Mouse (Mus musculus) limb, embryonic 10.5 days (tissue): ENCODE data around the gene Eif4ebp2. TPM values are rescaled to one million over a fixed set of nuclear protein-coding genes. Genes with fewer than 3 reads are reported as not detected.

Experiments used
- DNase-seq: peaks from one replicate; pipeline ENCODE4 v3.0.0-alpha.2; 2017; ENCODE audit warnings: low spot score
- H3K27ac ChIP-seq: fragments of 300-500 bp; sonication (generic); 2 replicates; pipeline ENCODE4 v1.5.1; 2016; ENCODE audit warnings: mild to moderate bottlenecking
- H3K27me3 ChIP-seq: fragments of 300-500 bp; sonication (generic); 2 replicates; pipeline ENCODE4 v1.6.1; 2016; ENCODE audit warnings: low read depth, mild to moderate bottlenecking; ENCODE audit not compliant: poor library complexity, severe bottlenecking
- H3K36me3 ChIP-seq: fragments of 300-500 bp; sonication (generic); 2 replicates; pipeline ENCODE4 v1.6.1; 2016; ENCODE audit warnings: mild to moderate bottlenecking, moderate library complexity
- H3K4me1 ChIP-seq: fragments of 300-500 bp; sonication (generic); 2 replicates; pipeline ENCODE4 v1.6.1; 2016
- H3K4me3 ChIP-seq: fragments of 300-500 bp; sonication (generic); 2 replicates; pipeline ENCODE4 v1.5.1; 2016; ENCODE audit warnings: mild to moderate bottlenecking, moderate library complexity
- H3K9me3 ChIP-seq: fragments of 300-500 bp; sonication (generic); replicated peaks from 2 replicates; pipeline ENCODE4 v1.6.1; 2016; ENCODE audit warnings: mild to moderate bottlenecking
- WGBS: fragments of 180-500 bp; shearing (Covaris S2); methylation state at CpG from one replicate; pipeline ENCODE4 v1.1.7; 2016; 5-methylcytosine and 5-hydroxymethylcytosine counted together
- polyA plus RNA-seq: library from polyadenylated mRNA; unstranded; fragments of >200 nt; fragmentation: Nextera tagmentation; extraction: Ambion mirVana; gene quantifications from 2 replicates; pipeline ENCODE4 v1.2.1, GENCODE M21; 2016

Gene Eif4ebp2
- polyA plus RNA-seq, 1 experiment from 2014 or later, result 83.2 TPM

DNA sequence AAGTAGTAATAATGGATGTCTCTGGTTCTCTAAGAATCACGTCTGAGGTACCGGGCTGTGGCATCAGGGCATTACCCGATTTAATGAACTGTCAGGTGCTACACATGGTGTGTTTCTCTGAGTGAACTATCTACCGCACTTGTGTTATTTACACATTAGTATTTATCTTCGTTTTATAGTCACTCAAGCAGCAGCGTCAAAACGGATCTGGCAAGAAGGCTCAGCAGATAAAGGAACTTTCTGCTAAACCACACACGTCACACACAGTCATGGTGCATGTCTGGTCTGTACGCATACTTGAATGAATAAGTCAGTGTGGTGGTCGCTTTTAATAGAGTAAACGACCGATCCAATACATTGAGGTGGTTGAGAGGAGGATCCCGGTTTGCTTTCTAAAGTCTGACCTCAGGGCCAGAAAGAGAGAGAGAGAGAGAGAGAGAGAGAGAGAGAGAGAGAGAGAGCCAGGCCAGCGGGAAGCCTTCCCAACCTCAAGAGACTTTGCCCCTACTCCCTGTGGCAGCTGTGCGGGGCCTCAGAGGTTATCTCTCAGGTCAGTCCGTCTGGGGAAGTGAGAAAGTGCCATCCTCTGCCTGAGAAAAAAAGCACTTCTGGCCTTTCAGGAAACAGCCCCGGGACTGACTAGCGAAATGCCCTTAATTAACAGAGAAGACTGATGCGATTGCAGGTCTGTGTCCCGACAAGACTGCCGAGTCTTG, 39.4 kb downstream of the Eif4ebp2 start:
- no peaks in the 10 kb centered on the region for H3K36me3 ChIP-seq
- no peaks in the 10 kb centered on the region for H3K9me3 ChIP-seq
- no peak overlapping the region for H3K4me3 ChIP-seq
- peaks cover 15% of the 10 kb centered on the region for H3K4me1 ChIP-seq
- DNase-seq, result no peak
- H3K27ac ChIP-seq, result no peak overlapping the region
- 37% methylated on average over 21 of the region's 21 CpGs for WGBS
- H3K27me3 ChIP-seq, result peaks cover 47% of the 10 kb centered on the region

DNA sequence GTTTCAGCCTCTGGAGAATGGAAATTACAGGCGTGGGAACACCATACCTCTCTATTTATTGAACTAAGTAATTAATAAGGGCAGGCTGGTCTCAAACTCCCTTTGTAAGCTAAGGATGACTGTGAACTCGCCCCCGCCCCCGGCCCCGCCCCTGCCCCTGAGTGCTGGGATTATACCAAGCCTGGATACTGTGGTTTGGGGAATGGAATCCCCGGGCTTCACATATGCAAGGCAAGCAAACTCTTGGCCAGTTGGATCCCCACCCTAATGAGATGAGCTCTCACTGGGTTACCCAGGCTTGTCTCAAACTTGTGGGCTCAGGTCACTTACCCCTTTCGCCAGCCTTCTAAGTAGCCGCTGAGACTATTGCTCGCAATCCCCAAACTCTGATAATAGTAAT, 42.3 kb downstream of the Eif4ebp2 start:
- peaks cover 14% of the 10 kb centered on the region for H3K4me1 ChIP-seq
- no peak overlapping the region for H3K4me3 ChIP-seq
- no peaks in the 10 kb centered on the region for H3K9me3 ChIP-seq
- no peaks in the 10 kb centered on the region for H3K36me3 ChIP-seq
- no peak overlapping the region for H3K27ac ChIP-seq
- WGBS, result 31% methylated on average over 9 of the region's 9 CpGs
- DNase-seq, result no peak
- H3K27me3 ChIP-seq, result peaks cover 42% of the 10 kb centered on the region

DNA sequence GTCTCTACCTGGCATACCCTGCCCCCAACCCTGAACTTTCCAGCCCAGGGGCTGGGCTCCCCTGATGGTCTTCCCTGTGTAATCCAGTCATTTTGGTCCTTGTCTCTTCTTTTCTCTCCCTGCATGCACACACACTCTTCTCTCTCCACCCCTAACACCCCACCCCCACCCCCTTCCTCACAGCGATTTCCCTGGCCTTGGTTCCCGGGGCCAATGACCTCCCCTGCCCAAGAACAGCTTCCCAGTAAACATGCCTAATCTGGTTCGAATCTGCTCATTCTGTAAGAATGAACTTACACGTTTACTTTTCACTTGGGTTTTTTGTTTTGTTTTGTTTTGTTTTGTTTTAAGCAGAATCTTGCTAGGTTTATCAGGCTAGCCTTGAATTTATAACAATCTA, 42.7 kb downstream of the Eif4ebp2 start:
- no peak overlapping the region for H3K27ac ChIP-seq
- H3K4me3 ChIP-seq, result no peak overlapping the region
- H3K4me1 ChIP-seq, result peaks cover 14% of the 10 kb centered on the region
- 7% methylated on average over 4 of the region's 4 CpGs for WGBS
- no peaks in the 10 kb centered on the region for H3K9me3 ChIP-seq
- no peaks in the 10 kb centered on the region for H3K36me3 ChIP-seq
- H3K27me3 ChIP-seq, result peaks cover 38% of the 10 kb centered on the region
- DNase-seq, result no peak

GRCm38 (mm10) chr10:61405958-61406357, 46.5 kb downstream of the Eif4ebp2 start:
- no peaks in the 10 kb centered on the region for H3K9me3 ChIP-seq
- peaks cover 14% of the 10 kb centered on the region for H3K4me1 ChIP-seq
- H3K27me3 ChIP-seq, result peaks cover 31% of the 10 kb centered on the region
- H3K36me3 ChIP-seq, result no peaks in the 10 kb centered on the region
- 6% methylated on average over 10 of the region's 10 CpGs for WGBS
- DNase-seq, result no peak
- H3K4me3 ChIP-seq, result no peak overlapping the region
- H3K27ac ChIP-seq, result no peak overlapping the region

GRCm38 (mm10) chr10:61402911-61403310, 49.5 kb downstream of the Eif4ebp2 start:
- Histone ChIP-seq H3K27me3 (peaks cover 23% of the 10 kb centered on the region), H3K9me3 (no peaks in the 10 kb centered on the region), H3K4me1 (peaks cover 8% of the 10 kb centered on the region), H3K36me3 (no peaks in the 10 kb centered on the region), H3K27ac (no peak overlapping the region), H3K4me3 (no peak overlapping the region)
- DNase-seq, result no peak
- whole genome bisulfite sequencing, result 91% methylated on average over 2 of the region's 2 CpGs

- H3K4me3 ChIP-seq, result no peak overlapping the region
- no peaks in the 10 kb centered on the region for H3K9me3 ChIP-seq
- DNase-seq, result no peak
- no peaks in the 10 kb centered on the region for H3K36me3 ChIP-seq
- 76% methylated on average over 5 of the region's 5 CpGs for WGBS
- no peak overlapping the region for H3K27ac ChIP-seq
- peaks cover 9% of the 10 kb centered on the region for H3K4me1 ChIP-seq
- H3K27me3 ChIP-seq, result peaks cover 18% of the 10 kb centered on the region
Measured at GRCm38 (mm10) chr10:61402480-61402879, 50.0 kb downstream of the Eif4ebp2 start.

- 93% methylated on average over 5 of the region's 5 CpGs for WGBS
- no peak overlapping the region for H3K27ac ChIP-seq
- no peaks in the 10 kb centered on the region for H3K9me3 ChIP-seq
- H3K4me3 ChIP-seq, result no peak overlapping the region
- H3K27me3 ChIP-seq, result peaks cover 2% of the 10 kb centered on the region
- no peaks in the 10 kb centered on the region for H3K36me3 ChIP-seq
- H3K4me1 ChIP-seq, result peaks cover 5% of the 10 kb centered on the region
- DNase-seq, result no peak
Measured at GRCm38 (mm10) chr10:61400407-61400806, 52.1 kb downstream of the Eif4ebp2 start.

- Histone ChIP-seq H3K36me3 (no peaks in the 10 kb centered on the region), H3K27ac (peak overlapping the region; percentile 58; the same call in 1 of the 2 replicates), H3K4me3 (no peak overlapping the region), H3K4me1 (peaks cover 12% of the 10 kb centered on the region), H3K9me3 (no peaks in the 10 kb centered on the region), H3K27me3 (no peaks in the 10 kb centered on the region)
- WGBS, result 29% methylated on average over 13 of the region's 13 CpGs
- peak; percentile 85 for DNase-seq
Measured at GRCm38 (mm10) chr10:61399156-61399734, 53.2 kb downstream of the Eif4ebp2 start.

- Histone ChIP-seq H3K4me3 (no peak overlapping the region), H3K4me1 (peaks cover 12% of the 10 kb centered on the region), H3K9me3 (no peaks in the 10 kb centered on the region), H3K27ac (no peak overlapping the region), H3K36me3 (no peaks in the 10 kb centered on the region), H3K27me3 (0 out of 2 replicates have a peak, but pooled peaks cover 4% of the 10 kb centered on the region)
- 43% methylated on average over 3 of the region's 3 CpGs for WGBS
- DNase-seq, result no peak
Measured at GRCm38 (mm10) chr10:61398125-61398524, 54.3 kb downstream of the Eif4ebp2 start.

DNA sequence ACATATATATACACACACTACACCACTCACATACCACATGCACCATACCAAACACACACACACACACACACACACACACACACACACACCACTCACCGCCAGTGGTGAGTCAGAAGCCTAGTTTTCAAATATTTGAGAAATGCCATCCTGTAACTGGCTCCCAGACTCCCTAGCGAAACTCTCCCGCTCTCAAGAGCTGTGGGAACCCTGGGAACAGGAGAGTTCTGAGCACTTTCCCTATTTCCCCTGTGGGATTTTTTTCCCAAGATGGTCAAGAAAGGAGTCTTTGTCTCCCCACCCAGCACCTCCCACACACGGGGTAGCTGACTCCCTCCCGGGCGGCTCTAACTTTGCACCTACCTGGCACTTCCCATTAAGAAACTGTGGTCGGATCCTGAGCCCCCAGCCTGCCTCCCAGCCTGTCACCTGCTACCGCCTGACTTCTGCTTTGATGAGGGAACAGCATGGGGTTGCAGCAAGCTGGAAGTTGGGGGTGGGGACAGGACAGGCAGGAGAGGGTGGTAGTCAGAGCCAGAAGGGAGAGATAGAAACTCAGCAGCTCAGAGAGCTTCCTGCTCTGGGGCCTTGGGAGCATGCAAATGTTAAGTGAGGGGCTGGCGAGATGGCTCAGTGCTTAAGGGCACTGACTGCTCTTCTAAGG, 57.9 kb downstream of the Eif4ebp2 start:
- no peaks in the 10 kb centered on the region for H3K36me3 ChIP-seq
- no peak overlapping the region for H3K4me3 ChIP-seq
- DNase-seq, result no peak
- H3K27me3 ChIP-seq, result 0 out of 2 replicates have a peak, but pooled peaks cover 4% of the 10 kb centered on the region
- no peaks in the 10 kb centered on the region for H3K9me3 ChIP-seq
- H3K27ac ChIP-seq, result no peak overlapping the region
- peaks cover 20% of the 10 kb centered on the region for H3K4me1 ChIP-seq
- 19% methylated on average over 9 of the region's 9 CpGs for WGBS

DNA sequence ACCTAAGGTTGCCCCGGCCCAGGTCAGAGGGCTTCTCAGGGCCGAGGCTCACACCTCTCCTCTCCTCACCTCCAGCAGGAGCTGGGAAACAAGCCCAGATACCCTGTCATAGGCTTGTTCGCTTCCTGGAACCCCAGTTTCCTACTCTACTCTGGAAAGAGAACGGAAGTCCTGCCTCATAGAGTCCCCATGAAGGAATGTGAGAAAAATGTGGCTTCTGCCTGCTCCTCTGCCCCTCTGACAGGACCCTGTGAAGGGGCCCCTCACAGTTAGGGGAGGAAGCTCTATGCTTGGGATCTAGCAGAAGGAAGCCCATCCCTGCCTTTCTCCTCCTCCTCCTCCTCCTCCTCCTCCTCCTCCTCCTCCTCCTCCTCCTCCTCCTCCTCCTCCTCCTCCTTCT, 59.9 kb downstream of the Eif4ebp2 start:
- H3K9me3 ChIP-seq, result no peaks in the 10 kb centered on the region
- H3K27ac ChIP-seq, result no peak overlapping the region
- no peak for DNase-seq
- no peaks in the 10 kb centered on the region for H3K36me3 ChIP-seq
- H3K4me1 ChIP-seq, result peaks cover 15% of the 10 kb centered on the region
- H3K27me3 ChIP-seq, result 0 out of 2 replicates have a peak, but pooled peaks cover 4% of the 10 kb centered on the region
- no peak overlapping the region for H3K4me3 ChIP-seq
- 45% methylated on average over 4 of the region's 4 CpGs for WGBS

GRCm38 (mm10) chr10:61390148-61390547, 62.3 kb downstream of the Eif4ebp2 start:
- Histone ChIP-seq H3K9me3 (no peaks in the 10 kb centered on the region), H3K36me3 (no peaks in the 10 kb centered on the region), H3K4me3 (no peak overlapping the region), H3K4me1 (peaks cover 19% of the 10 kb centered on the region), H3K27me3 (peaks cover 4% of the 10 kb centered on the region; the same call in 1 of the 2 replicates), H3K27ac (no peak overlapping the region)
- 80% methylated on average over 2 of the region's 2 CpGs for WGBS
- no peak for DNase-seq

- Histone ChIP-seq H3K4me1 (peaks cover 16% of the 10 kb centered on the region), H3K27ac (no peak overlapping the region), H3K9me3 (no peaks in the 10 kb centered on the region), H3K36me3 (no peaks in the 10 kb centered on the region), H3K27me3 (peaks cover 11% of the 10 kb centered on the region; the same call in 1 of the 2 replicates), H3K4me3 (no peak overlapping the region)
- WGBS, result 79% methylated on average over 5 of the region's 5 CpGs
- DNase-seq, result no peak
Measured at GRCm38 (mm10) chr10:61389020-61389419, 63.4 kb downstream of the Eif4ebp2 start.
